Mouse (Mus musculus): ENCODE measurements around the gene Lrrc55.

- TF ChIP-seq CTCF (IDR thresholded peaks at IDR 0.05; ENCODE audit: low read depth) (no peak), EP300 (IDR thresholded peaks at IDR 0.05; ENCODE audit: low read depth) (no peak)
These were observed 8.2 kb upstream of the Lrrc55 start for GRCm38 (mm10) chr2:85205170-85205569.

Measured in liver, postnatal 0 days (tissue).